Mouse (Mus musculus): ENCODE results near the gene Pfdn2. TPM values are rescaled to one million over a fixed set of nuclear protein-coding genes. Genes with fewer than 3 reads are reported as not detected.

The Pfdn2 gene
- polyA plus RNA-seq, 1 experiment from 2014 or later: 128 TPM

DNA sequence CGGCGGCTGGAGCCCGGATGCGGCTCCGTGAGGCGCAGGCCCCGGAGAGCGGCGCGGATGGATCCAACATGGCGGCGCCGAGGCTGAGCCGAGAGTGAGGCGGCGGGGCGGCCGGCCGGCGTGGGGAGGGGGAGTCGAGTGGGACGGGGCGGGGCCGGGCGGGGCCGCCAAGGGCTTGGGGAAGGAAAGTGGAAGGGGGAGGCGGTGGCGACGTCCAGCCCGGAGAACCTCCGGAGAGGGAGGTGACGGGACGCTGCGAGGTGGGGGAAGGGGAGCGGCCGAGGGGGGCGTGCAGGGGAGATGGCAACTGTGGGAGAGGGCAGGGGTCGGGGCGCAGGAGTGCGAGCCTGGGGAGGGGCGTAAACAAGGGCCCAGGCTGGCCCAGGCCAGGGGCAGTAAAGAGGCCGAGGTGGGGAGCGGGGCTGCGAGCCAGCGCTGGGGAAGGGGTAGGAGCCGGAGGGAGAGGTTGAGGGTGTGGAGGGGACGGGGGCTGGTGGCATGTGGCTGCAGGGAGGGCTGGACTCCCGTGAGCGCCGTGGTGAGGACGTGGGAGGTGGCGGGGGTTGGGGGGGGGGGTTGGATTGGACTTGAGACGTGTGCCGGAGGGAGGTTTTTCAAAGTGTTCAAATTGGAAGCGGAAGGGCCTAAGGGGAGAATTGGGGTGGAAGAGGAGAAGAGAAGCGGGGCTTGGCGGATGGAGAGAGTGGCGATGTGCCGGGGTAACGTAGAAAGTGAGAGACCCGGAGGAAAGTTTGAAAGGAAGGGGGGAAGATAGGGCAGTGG lies 15.8 kb upstream of the Pfdn2 start:
- H3K9ac ChIP-seq: peak overlapping the region; percentile 94
- H3K27ac ChIP-seq: peak overlapping the region; percentile 99
- peak overlapping the region; percentile 77 for H3K4me2 ChIP-seq (replicated peaks)
- under 1% methylated on average over 34 of the region's 61 CpGs for WGBS
- no peaks in the 10 kb centered on the region for H3K9me3 ChIP-seq
- peaks cover 45% of the 10 kb centered on the region for H3K4me1 ChIP-seq
- ATAC-seq (ENCODE audit: low FRiP score, low read depth): peak; percentile 92
- H3K36me3 ChIP-seq: peaks cover 20% of the 10 kb centered on the region
- H3K4me3 ChIP-seq: peak overlapping the region; percentile 79
- H3K27me3 ChIP-seq: no peaks in the 10 kb centered on the region

DNA sequence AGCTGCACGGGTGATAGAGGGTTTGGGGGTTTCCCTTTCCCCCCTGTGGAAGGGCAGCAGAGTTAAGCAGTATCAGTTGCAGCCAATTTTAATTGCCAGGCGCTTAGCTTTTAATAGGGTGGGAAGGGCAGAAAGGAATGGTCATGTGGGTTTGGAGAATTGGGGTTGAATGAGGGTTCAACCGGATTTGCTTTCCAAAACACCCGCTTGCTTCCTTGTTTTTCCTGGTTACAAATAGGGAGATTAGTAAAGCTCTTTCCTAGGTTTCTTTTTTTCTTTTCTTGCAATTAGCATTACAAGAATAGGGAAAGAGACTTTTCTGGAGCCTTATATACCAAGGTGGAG lies 15.3 kb upstream of the Pfdn2 start:
- 0% methylated on average over 4 of the region's 4 CpGs for WGBS
- Histone ChIP-seq H3K36me3 (peaks cover 21% of the 10 kb centered on the region), H3K27me3 (no peaks in the 10 kb centered on the region), H3K4me2 (replicated peaks) (peak overlapping the region; percentile 77), H3K4me3 (peak overlapping the region; percentile 79), H3K27ac (peak overlapping the region; percentile 99), H3K9ac (peak overlapping the region; percentile 94), H3K4me1 (peaks cover 45% of the 10 kb centered on the region), H3K9me3 (no peaks in the 10 kb centered on the region)
- ATAC-seq (ENCODE audit: low FRiP score, low read depth): no peak

DNA sequence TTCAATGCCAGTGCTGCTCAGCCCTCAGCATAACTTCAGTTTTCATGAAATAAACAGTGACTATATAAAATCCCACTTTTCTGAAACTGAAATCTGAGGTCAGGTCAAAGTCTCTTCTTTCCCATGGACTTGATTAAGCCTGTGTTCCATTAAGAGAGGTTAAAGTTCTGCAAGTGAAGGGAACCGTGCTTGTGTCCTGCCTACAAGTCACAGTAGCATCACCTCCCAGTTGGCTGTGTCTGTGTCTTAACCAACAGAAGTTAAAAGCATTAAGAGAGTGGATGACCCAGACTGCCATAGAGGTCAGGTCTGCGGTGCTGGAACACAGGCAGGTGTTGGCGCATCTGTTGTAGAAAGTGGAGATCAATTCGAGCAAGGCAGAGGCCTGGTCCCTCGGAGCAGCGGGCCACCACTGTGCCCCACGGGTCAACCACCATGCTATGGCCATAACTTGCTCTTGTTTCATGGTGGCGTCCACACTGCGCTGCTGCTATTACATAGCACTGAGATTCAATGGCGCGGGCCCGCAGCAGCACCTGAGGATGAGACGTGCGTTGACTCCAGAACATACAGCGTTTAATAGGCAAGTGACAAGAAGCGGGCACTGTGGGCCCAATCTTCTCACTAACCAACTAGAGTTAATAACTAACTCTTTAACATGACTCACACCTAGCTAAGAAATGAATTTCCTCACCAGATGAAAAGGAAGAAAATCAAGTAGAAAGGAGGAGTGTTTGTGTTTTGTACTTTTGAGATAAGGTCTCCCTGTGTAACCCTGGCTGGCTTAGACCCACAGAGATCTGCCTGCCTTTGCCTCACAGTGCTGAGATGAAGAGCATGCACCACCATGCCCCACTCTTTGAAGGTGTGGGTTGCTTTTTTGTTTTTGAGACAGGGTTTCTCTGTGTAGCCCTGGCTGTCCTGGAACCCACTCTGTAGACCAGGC lies 2.9 kb upstream of the Pfdn2 start:
- H3K27ac ChIP-seq: no peak overlapping the region
- 94% methylated on average over 16 of the region's 16 CpGs for WGBS
- H3K36me3 ChIP-seq: peaks cover 60% of the 10 kb centered on the region
- H3K4me2 ChIP-seq (replicated peaks): no peak overlapping the region
- no peak for ATAC-seq (ENCODE audit: low FRiP score, low read depth)
- peaks cover 22% of the 10 kb centered on the region for H3K4me1 ChIP-seq
- H3K9me3 ChIP-seq: peaks cover 7% of the 10 kb centered on the region
- H3K9ac ChIP-seq: no peak overlapping the region
- H3K4me3 ChIP-seq: no peak overlapping the region
- no peaks in the 10 kb centered on the region for H3K27me3 ChIP-seq

GRCm38 (mm10) chr1:171343922-171344677 lies 1.4 kb upstream of the Pfdn2 start:
- no peak overlapping the region for H3K4me3 ChIP-seq
- H3K9ac ChIP-seq: no peak overlapping the region
- peaks cover 51% of the 10 kb centered on the region for H3K36me3 ChIP-seq
- peak overlapping the region; percentile 86 for H3K4me2 ChIP-seq (replicated peaks)
- ATAC-seq (ENCODE audit: low FRiP score, low read depth): no peak
- H3K4me1 ChIP-seq: peaks cover 22% of the 10 kb centered on the region
- H3K27ac ChIP-seq: no peak overlapping the region
- 73% methylated on average over 9 of the region's 9 CpGs for WGBS
- H3K9me3 ChIP-seq: peaks cover 7% of the 10 kb centered on the region
- no peaks in the 10 kb centered on the region for H3K27me3 ChIP-seq

DNA sequence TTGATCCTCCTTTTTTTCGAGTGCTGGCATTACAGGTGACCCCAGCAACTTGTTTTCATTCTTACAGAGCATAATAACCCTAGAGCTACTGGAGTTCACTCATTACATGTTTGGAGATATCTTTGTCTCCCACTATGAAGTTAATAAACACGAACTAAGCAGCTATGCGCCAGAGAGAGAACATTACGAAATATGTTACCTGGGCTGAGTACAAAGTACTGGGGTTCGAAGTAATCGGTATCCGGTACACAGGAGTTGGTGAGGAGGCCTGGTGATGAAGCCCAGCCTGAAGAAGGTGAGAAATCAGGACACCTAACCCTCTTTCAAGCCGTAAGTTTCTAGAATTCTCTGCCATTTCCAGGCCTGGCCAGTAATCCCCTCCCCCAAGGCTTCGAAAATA lies 755 bp upstream of the Pfdn2 start:
- ATAC-seq (ENCODE audit: low FRiP score, low read depth): no peak
- H3K4me2 ChIP-seq (replicated peaks): peak overlapping the region; percentile 86
- H3K9me3 ChIP-seq: peaks cover 7% of the 10 kb centered on the region
- H3K9ac ChIP-seq: peak overlapping the region; percentile 84
- peaks cover 46% of the 10 kb centered on the region for H3K36me3 ChIP-seq
- WGBS: 73% methylated on average over 9 of the region's 9 CpGs
- H3K27ac ChIP-seq: no peak overlapping the region
- no peaks in the 10 kb centered on the region for H3K27me3 ChIP-seq
- peak overlapping the region; percentile 73 for H3K4me3 ChIP-seq
- peaks cover 22% of the 10 kb centered on the region for H3K4me1 ChIP-seq

- peak overlapping the region; percentile 84 for H3K9ac ChIP-seq
- WGBS: 1% methylated on average over 14 of the region's 14 CpGs
- H3K9me3 ChIP-seq: peaks cover 7% of the 10 kb centered on the region
- peak overlapping the region; percentile 86 for H3K4me2 ChIP-seq (replicated peaks)
- peaks cover 33% of the 10 kb centered on the region for H3K36me3 ChIP-seq
- H3K4me1 ChIP-seq: peaks cover 22% of the 10 kb centered on the region
- ATAC-seq (ENCODE audit: low FRiP score, low read depth): no peak; the same call in 1 of the 2 replicates
- peak overlapping the region; percentile 73 for H3K4me3 ChIP-seq
- no peaks in the 10 kb centered on the region for H3K27me3 ChIP-seq
- H3K27ac ChIP-seq: peak overlapping the region; percentile 28; the same call in 1 of the 2 replicates
These were observed 603 bp downstream of the Pfdn2 start for GRCm38 (mm10) chr1:171346095-171346450.

DNA sequence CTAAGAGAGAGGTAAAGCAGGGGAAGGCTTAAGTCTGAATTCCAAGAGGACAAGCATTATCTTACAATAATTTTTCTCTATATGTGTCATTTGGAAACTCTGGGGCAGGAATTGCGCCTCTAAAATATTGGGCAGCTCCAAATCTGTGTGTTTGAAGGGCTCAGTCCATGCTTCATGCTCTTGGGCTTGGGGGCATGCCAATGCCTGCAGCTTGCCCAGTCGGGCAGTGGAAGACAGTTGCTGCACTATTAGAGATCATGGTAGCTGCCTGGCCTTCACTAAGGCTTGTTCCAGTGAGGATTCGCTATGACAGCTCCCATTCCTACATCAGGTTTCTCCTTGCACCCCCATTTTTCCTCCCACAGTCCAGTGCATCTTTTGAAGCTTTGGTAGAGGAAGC lies 3.2 kb downstream of the Pfdn2 start:
- H3K9ac ChIP-seq: 0 out of 2 replicates have a peak overlapping the region, but pooled peaks have one; percentile 3
- peaks cover 7% of the 10 kb centered on the region for H3K9me3 ChIP-seq
- no peak overlapping the region for H3K4me3 ChIP-seq
- H3K4me2 ChIP-seq (replicated peaks): no peak overlapping the region
- no peak for ATAC-seq (ENCODE audit: low FRiP score, low read depth)
- H3K4me1 ChIP-seq: peaks cover 22% of the 10 kb centered on the region
- 92% methylated on average over 3 of the region's 3 CpGs for WGBS
- H3K27ac ChIP-seq: no peak overlapping the region
- no peaks in the 10 kb centered on the region for H3K27me3 ChIP-seq
- H3K36me3 ChIP-seq: peaks cover 7% of the 10 kb centered on the region

- Histone ChIP-seq H3K36me3 (peaks cover 6% of the 10 kb centered on the region; the same call in 1 of the 2 replicates), H3K9me3 (peaks cover 6% of the 10 kb centered on the region), H3K9ac (0 out of 2 replicates have a peak overlapping the region, but pooled peaks have one; percentile 3), H3K27ac (no peak overlapping the region), H3K4me3 (no peak overlapping the region), H3K27me3 (no peaks in the 10 kb centered on the region), H3K4me2 (replicated peaks) (no peak overlapping the region), H3K4me1 (peaks cover 20% of the 10 kb centered on the region)
- no peak for ATAC-seq (ENCODE audit: low FRiP score, low read depth)
- WGBS: 91% methylated on average over 2 of the region's 2 CpGs
These were observed 3.7 kb downstream of the Pfdn2 start for GRCm38 (mm10) chr1:171349210-171349609.

DNA sequence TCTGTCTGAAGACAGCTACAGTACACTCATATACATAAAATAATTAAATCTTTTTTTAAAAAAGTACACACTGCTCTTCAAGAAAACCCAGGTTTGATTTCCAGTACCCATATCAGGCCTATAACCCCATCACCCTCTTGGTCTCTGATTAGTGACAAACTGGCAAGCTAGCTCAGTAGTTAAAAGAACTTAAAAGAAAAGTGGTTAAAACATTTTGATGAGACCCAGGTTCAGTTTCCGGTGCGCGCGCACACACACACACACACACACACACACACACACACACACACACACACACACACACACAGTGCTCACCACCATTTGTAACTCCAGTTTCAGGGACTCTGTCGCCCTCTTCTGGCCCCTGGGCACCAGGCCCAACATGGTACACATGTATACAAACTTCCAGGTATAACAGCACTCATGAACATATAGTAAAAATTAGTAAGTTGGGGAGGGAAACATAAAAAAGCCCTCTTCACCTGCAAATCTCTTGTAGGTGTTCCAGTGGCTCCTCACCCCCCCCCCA lies 10.4 kb downstream of the Pfdn2 start:
- no peak overlapping the region for H3K4me2 ChIP-seq (replicated peaks)
- H3K27ac ChIP-seq: no peak overlapping the region
- no peak overlapping the region for H3K4me3 ChIP-seq
- H3K9me3 ChIP-seq: peaks cover 7% of the 10 kb centered on the region
- ATAC-seq (ENCODE audit: low FRiP score, low read depth): no peak
- H3K36me3 ChIP-seq: peaks cover 34% of the 10 kb centered on the region
- peaks cover 9% of the 10 kb centered on the region for H3K4me1 ChIP-seq
- 75% methylated on average over 4 of the region's 5 CpGs for WGBS
- H3K9ac ChIP-seq: no peak overlapping the region
- no peaks in the 10 kb centered on the region for H3K27me3 ChIP-seq

GRCm38 (mm10) chr1:171356814-171357213 lies 11.3 kb downstream of the Pfdn2 start:
- peaks cover 16% of the 10 kb centered on the region for H3K4me1 ChIP-seq
- no peak overlapping the region for H3K9ac ChIP-seq
- no peak overlapping the region for H3K4me2 ChIP-seq (replicated peaks)
- H3K4me3 ChIP-seq: no peak overlapping the region
- no peak overlapping the region for H3K27ac ChIP-seq
- 83% methylated on average over 2 of the region's 2 CpGs for WGBS
- no peak for ATAC-seq (ENCODE audit: low FRiP score, low read depth)
- no peaks in the 10 kb centered on the region for H3K27me3 ChIP-seq
- peaks cover 34% of the 10 kb centered on the region for H3K36me3 ChIP-seq
- H3K9me3 ChIP-seq: peaks cover 7% of the 10 kb centered on the region

DNA sequence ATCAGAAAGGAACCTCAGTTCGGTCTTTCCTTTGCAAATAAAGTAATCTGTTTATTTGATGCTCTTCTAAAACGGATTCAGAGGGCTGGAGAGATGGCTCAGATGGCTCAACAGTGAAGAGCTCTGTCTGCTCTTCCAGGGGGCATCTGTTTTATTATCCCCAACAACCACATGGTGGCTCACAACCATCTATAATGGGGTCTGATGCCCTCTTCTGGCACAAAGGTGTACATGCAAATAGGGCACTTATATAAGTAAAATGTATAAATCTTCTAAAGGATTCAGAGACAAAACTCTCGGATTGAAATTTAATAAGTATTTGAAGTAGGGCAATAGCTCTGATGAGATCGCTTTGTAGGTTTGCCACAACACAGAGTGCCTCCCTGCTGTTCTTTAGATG lies 13.0 kb downstream of the Pfdn2 start:
- Histone ChIP-seq H3K4me1 (peaks cover 22% of the 10 kb centered on the region), H3K27me3 (no peaks in the 10 kb centered on the region), H3K4me3 (no peak overlapping the region), H3K27ac (no peak overlapping the region), H3K4me2 (replicated peaks) (no peak overlapping the region), H3K9ac (no peak overlapping the region), H3K36me3 (peaks cover 34% of the 10 kb centered on the region), H3K9me3 (peaks cover 7% of the 10 kb centered on the region)
- 78% methylated on average over 4 of the region's 4 CpGs for WGBS
- ATAC-seq (ENCODE audit: low FRiP score, low read depth): no peak
